8 mouse cellular contexts compared by ENCODE assay signal in genomic region chr7:99360021-99360802, GRCm38 (mm10). TPM values are rescaled to one million over a fixed set of nuclear protein-coding genes. Genes with fewer than 3 reads are reported as not detected.
DNase-seq lines count a peak whose midpoint lies in the region; ATAC-seq and TF ChIP-seq lines count a peak whose summit lies in the region.

No protein-coding gene starts in this region.

- intact Hi-C loops in heart, postnatal 14 days (cut with DNase I), result no loop called here

- H3K9ac ChIP-seq in forebrain, embryonic 16.5 days (replicated peaks; ENCODE audit: low read depth, low read length), result peak overlapping the region; percentile 29; the same call in 1 of the 2 replicates
- H3K9ac ChIP-seq in liver, embryonic 14.5 days (replicated peaks), result no peak overlapping the region
- peak overlapping the region; percentile 30 for H3K9ac ChIP-seq in neural tube, embryonic 14.5 days (replicated peaks; ENCODE audit: low read depth, low read length)

- DNase-seq in thymus, postnatal 0 days (ENCODE audit: low spot score), result peak; percentile 52
- DNase-seq in thymus, adult 2 months, result no peak
- DNase-seq in heart, postnatal 14 days, result peak; percentile 87 to 88
- DNase-seq in kidney, postnatal 4 days, result peak; percentile 87 to 94
- DNase-seq in liver, embryonic 14.5 days (ENCODE audit: low read depth in 3 of 3, low spot score in 3 of 3), result no peak
- DNase-seq in urinary bladder, postnatal 36 days (ENCODE audit: low spot score in 2 of 2), result peak; percentile 57 to 87

- no peak for TF ChIP-seq POLR2A in thymus, adult 2 months (IDR thresholded peaks at IDR 0.05; ENCODE audit: control insufficient read depth, extremely low read depth, insufficient read depth, low read length, poor library complexity)

- H3K27me3 ChIP-seq in thymus, adult 2 months (ENCODE audit: control insufficient read depth, insufficient read depth, low read length), result no peaks in the 10 kb centered on the region
- no peaks in the 10 kb centered on the region for H3K27me3 ChIP-seq in forebrain, embryonic 16.5 days (replicated peaks; ENCODE audit: control insufficient read depth, insufficient read depth, low read length)
- H3K27me3 ChIP-seq in liver, embryonic 14.5 days (ENCODE audit: control insufficient read depth, insufficient read depth, low read length), result no peaks in the 10 kb centered on the region
- H3K27me3 ChIP-seq in neural tube, embryonic 14.5 days (ENCODE audit: control insufficient read depth, insufficient read depth, low read length), result no peaks in the 10 kb centered on the region

- peak; percentile 96 for ATAC-seq in forebrain, embryonic 16.5 days
- ATAC-seq in liver, embryonic 14.5 days (ENCODE audit: insufficient read depth), result peak; percentile 63; the same call in 1 of the 2 replicates
- peak; percentile 99 for ATAC-seq in neural tube, embryonic 14.5 days (ENCODE audit: low read depth)

- no peak for TF ChIP-seq EP300 in liver, embryonic 14.5 days (IDR thresholded peaks at IDR 0.05; ENCODE audit: low read depth)

- WGBS in thymus, adult 2 months, result 26% methylated on average over 10 of the region's 10 CpGs
- WGBS in forebrain, embryonic 16.5 days, result 9% methylated on average over 10 of the region's 10 CpGs
- 25% methylated on average over 10 of the region's 10 CpGs for WGBS in liver, embryonic 14.5 days (ENCODE audit: insufficient replicate concordance)
- WGBS in neural tube, embryonic 14.5 days, result 4% methylated on average over 10 of the region's 10 CpGs

- H3K4me1 ChIP-seq in thymus, adult 2 months (replicated peaks; ENCODE audit: control insufficient read depth, insufficient read depth, low read length), result peaks cover 2% of the 10 kb centered on the region; the same call in 1 of the 2 replicates
- peaks cover 38% of the 10 kb centered on the region for H3K4me1 ChIP-seq in forebrain, embryonic 16.5 days (replicated peaks; ENCODE audit: control insufficient read depth, insufficient read depth, low read length)
- peaks cover 0 to 7% of the 10 kb centered on the region in 2 experiments; a peak in 1 of 4 replicates for H3K4me1 ChIP-seq in liver, embryonic 14.5 days (replicated peaks; ENCODE audit: control insufficient read depth in 2 of 2, insufficient read depth in 2 of 2, low read length in 1 of 2)
- H3K4me1 ChIP-seq in neural tube, embryonic 14.5 days (ENCODE audit: control insufficient read depth, insufficient read depth, low read length), result peaks cover 33% of the 10 kb centered on the region

- no peak overlapping the region for H3K27ac ChIP-seq in thymus, adult 2 months (ENCODE audit: control insufficient read depth, insufficient read depth, low read length)
- H3K27ac ChIP-seq in forebrain, embryonic 16.5 days (ENCODE audit: low read length), result peak overlapping the region; percentile 88
- H3K27ac ChIP-seq in liver, embryonic 14.5 days, result no peak overlapping the region
- H3K27ac ChIP-seq in neural tube, embryonic 14.5 days (ENCODE audit: low read depth, low read length), result peak overlapping the region; percentile 94

- no peaks in the 10 kb centered on the region for H3K9me3 ChIP-seq in forebrain, embryonic 16.5 days (ENCODE audit: control insufficient read depth, low read length)
- no peaks in the 10 kb centered on the region for H3K9me3 ChIP-seq in liver, embryonic 14.5 days (ENCODE audit: control insufficient read depth, low read length)
- H3K9me3 ChIP-seq in neural tube, embryonic 14.5 days (ENCODE audit: control insufficient read depth, low read length), result no peaks in the 10 kb centered on the region

- no peak overlapping the region for H3K4me3 ChIP-seq in thymus, adult 2 months (ENCODE audit: control insufficient read depth, insufficient read depth, low read length)
- H3K4me3 ChIP-seq in forebrain, embryonic 16.5 days (replicated peaks; ENCODE audit: low read length), result no peak overlapping the region
- H3K4me3 ChIP-seq in liver, embryonic 14.5 days (ENCODE audit: insufficient read depth in 1 of 2, low read depth in 2 of 2, low read length in 2 of 2), result no peak overlapping the region
- H3K4me3 ChIP-seq in neural tube, embryonic 14.5 days (ENCODE audit: low read depth, low read length), result no peak overlapping the region

- no peaks in the 10 kb centered on the region for H3K36me3 ChIP-seq in thymus, adult 2 months (ENCODE audit: control insufficient read depth, insufficient read depth, low read length)
- no peaks in the 10 kb centered on the region for H3K36me3 ChIP-seq in forebrain, embryonic 16.5 days (ENCODE audit: control insufficient read depth, insufficient read depth)
- no peaks in the 10 kb centered on the region for H3K36me3 ChIP-seq in liver, embryonic 14.5 days (replicated peaks; ENCODE audit: control insufficient read depth, insufficient read depth, low read depth)
- H3K36me3 ChIP-seq in neural tube, embryonic 14.5 days (ENCODE audit: control insufficient read depth, insufficient read depth, low read length), result no peaks in the 10 kb centered on the region

- no peak overlapping the region for H3K4me2 ChIP-seq in forebrain, embryonic 16.5 days (ENCODE audit: low read length)
- H3K4me2 ChIP-seq in liver, embryonic 14.5 days (ENCODE audit: low read depth), result no peak overlapping the region
- peak overlapping the region; percentile 7; the same call in 1 of the 2 replicates for H3K4me2 ChIP-seq in neural tube, embryonic 14.5 days (ENCODE audit: low read depth, low read length)

- no peak for TF ChIP-seq CTCF in thymus, adult 2 months (IDR thresholded peaks at IDR 0.05; ENCODE audit: borderline replicate concordance, control insufficient read depth, extremely low read depth, insufficient read depth, low read length, poor library complexity)
- TF ChIP-seq CTCF in liver, embryonic 14.5 days (IDR thresholded peaks at IDR 0.05; ENCODE audit: low read depth), result no peak

RNA-seq across cellular contexts. Expression of gene Serpinh1, which starts 7.2 kb away (rescaled TPM):
- polyA plus RNA-seq in thymus, postnatal 0 days (2015; fragmentation: Nextera tagmentation; extraction: Ambion mirVana), result 73.2 and 96.8 TPM in 2 replicates
- polyA plus RNA-seq in thymus, adult 2 months (2012; rRNA removed), result 53.3 and 66.1 TPM in 2 replicates
- polyA plus RNA-seq in forebrain, embryonic 16.5 days (2015; fragmentation: Nextera tagmentation; extraction: Ambion mirVana), result 201 and 257 TPM in 2 replicates
- total RNA-seq in heart, postnatal 14 days (2021), result 100 to 1,000 TPM; 387 to 469 TPM
- polyA plus RNA-seq in liver, embryonic 14.5 days (2012; rRNA removed), result 34.5 and 34.9 TPM in 2 replicates
- polyA plus RNA-seq in liver, embryonic 14.5 days (2014; fragmentation: Nextera tagmentation; extraction: Ambion mirVana), result 23.3 and 23.4 TPM in 2 replicates
- polyA plus RNA-seq in neural tube, embryonic 14.5 days (2014; fragmentation: Nextera tagmentation; extraction: Ambion mirVana), result 38.7 and 139 TPM in 2 replicates

RNA-seq across cellular contexts. Expression of gene Gdpd5, which starts 21.0 kb away (rescaled TPM):
- 2.9 and 3.1 TPM in 2 replicates for polyA plus RNA-seq in thymus, postnatal 0 days (2015; fragmentation: Nextera tagmentation; extraction: Ambion mirVana)
- 13.9 and 18.5 TPM in 2 replicates for polyA plus RNA-seq in thymus, adult 2 months (2012; rRNA removed)
- polyA plus RNA-seq in forebrain, embryonic 16.5 days (2015; fragmentation: Nextera tagmentation; extraction: Ambion mirVana), result 45.2 and 48.0 TPM in 2 replicates
- total RNA-seq in heart, postnatal 14 days (2021), result 10 to 100 TPM; 32.8 to 33.0 TPM
- polyA plus RNA-seq in liver, embryonic 14.5 days (2012; rRNA removed), result 0.81 and 0.90 TPM in 2 replicates
- 0.85 and 0.94 TPM in 2 replicates for polyA plus RNA-seq in liver, embryonic 14.5 days (2014; fragmentation: Nextera tagmentation; extraction: Ambion mirVana)
- polyA plus RNA-seq in neural tube, embryonic 14.5 days (2014; fragmentation: Nextera tagmentation; extraction: Ambion mirVana), result 38.1 and 47.9 TPM in 2 replicates

Comparison
In these comparisons a context has a peak if more than half of its experiments do, and no peak if none do; other contexts are left out.
1. DNase-seq: peak in thymus, postnatal 0 days (single experiment), heart, postnatal 14 days (2 of 2), kidney, postnatal 4 days (2 of 2) and urinary bladder, postnatal 36 days (2 of 2); none in thymus, adult 2 months (single experiment) and liver, embryonic 14.5 days (0 of 3).
2. H3K27ac ChIP-seq: peak in forebrain, embryonic 16.5 days (single experiment) and neural tube, embryonic 14.5 days (single experiment); none in thymus, adult 2 months (single experiment) and liver, embryonic 14.5 days (single experiment).
3. Peak in every context shown above with its lines, with median percentiles within 50 percentile points of each other: ATAC-seq.